Mouse (Mus musculus): ENCODE results near the gene Gins1. TPM values are rescaled to one million over a fixed set of nuclear protein-coding genes. Genes with fewer than 3 reads are reported as not detected.

Gins1 gene
- polyA plus RNA-seq, 1 experiment from 2014 or later: 74.6 TPM

GRCm38 (mm10) chr2:150914781-150915515 lies 9.7 kb downstream of the Gins1 start:
- Histone ChIP-seq H3K36me3 (peaks cover 50% of the 10 kb centered on the region), H3K9ac (replicated peaks) (no peak overlapping the region), H3K27ac (no peak overlapping the region), H3K4me1 (replicated peaks) (peaks cover 2% of the 10 kb centered on the region; the same call in 1 of the 2 replicates), H3K27me3 (no peaks in the 10 kb centered on the region), H3K4me2 (no peak overlapping the region), H3K9me3 (no peaks in the 10 kb centered on the region), H3K4me3 (replicated peaks) (no peak overlapping the region)
- ATAC-seq (ENCODE audit: insufficient number of reproducible peaks, insufficient read depth, low FRiP score, low TSS enrichment, low read depth): no peak
- WGBS: 86% methylated on average over 4 of the region's 4 CpGs

- H3K4me3 ChIP-seq (replicated peaks): no peak overlapping the region
- WGBS: 94% methylated on average over 5 of the region's 5 CpGs
- no peak overlapping the region for H3K4me2 ChIP-seq
- no peak overlapping the region for H3K9ac ChIP-seq (replicated peaks)
- no peaks in the 10 kb centered on the region for H3K27me3 ChIP-seq
- no peak for ATAC-seq (ENCODE audit: insufficient number of reproducible peaks, insufficient read depth, low FRiP score, low TSS enrichment, low read depth)
- H3K27ac ChIP-seq: no peak overlapping the region
- no peaks in the 10 kb centered on the region for H3K9me3 ChIP-seq
- no peaks in the 10 kb centered on the region for H3K4me1 ChIP-seq (replicated peaks)
- H3K36me3 ChIP-seq: peaks cover 50% of the 10 kb centered on the region
Measured at GRCm38 (mm10) chr2:150915786-150916185, 10.6 kb downstream of the Gins1 start.

- Histone ChIP-seq H3K27ac (no peak overlapping the region), H3K4me3 (replicated peaks) (no peak overlapping the region), H3K36me3 (peaks cover 55% of the 10 kb centered on the region), H3K4me2 (no peak overlapping the region), H3K9ac (replicated peaks) (no peak overlapping the region), H3K27me3 (no peaks in the 10 kb centered on the region), H3K4me1 (replicated peaks) (no peaks in the 10 kb centered on the region), H3K9me3 (no peaks in the 10 kb centered on the region)
- ATAC-seq (ENCODE audit: insufficient number of reproducible peaks, insufficient read depth, low FRiP score, low TSS enrichment, low read depth): no peak
- 96% methylated on average over 3 of the region's 3 CpGs for WGBS
Measured at GRCm38 (mm10) chr2:150918720-150919119, 13.5 kb downstream of the Gins1 start.

GRCm38 (mm10) chr2:150920543-150920942 lies 15.3 kb downstream of the Gins1 start:
- ATAC-seq (ENCODE audit: insufficient number of reproducible peaks, insufficient read depth, low FRiP score, low TSS enrichment, low read depth): no peak
- no peak overlapping the region for H3K9ac ChIP-seq (replicated peaks)
- no peak overlapping the region for H3K27ac ChIP-seq
- H3K36me3 ChIP-seq: peaks cover 53% of the 10 kb centered on the region
- no peaks in the 10 kb centered on the region for H3K9me3 ChIP-seq
- no peaks in the 10 kb centered on the region for H3K4me1 ChIP-seq (replicated peaks)
- no peaks in the 10 kb centered on the region for H3K27me3 ChIP-seq
- H3K4me2 ChIP-seq: no peak overlapping the region
- 95% methylated on average over 3 of the region's 3 CpGs for WGBS
- H3K4me3 ChIP-seq (replicated peaks): no peak overlapping the region

- no peaks in the 10 kb centered on the region for H3K4me1 ChIP-seq (replicated peaks)
- H3K27ac ChIP-seq: no peak overlapping the region
- WGBS: 93% methylated on average over 6 of the region's 6 CpGs
- no peak overlapping the region for H3K9ac ChIP-seq (replicated peaks)
- no peak for ATAC-seq (ENCODE audit: insufficient number of reproducible peaks, insufficient read depth, low FRiP score, low TSS enrichment, low read depth)
- H3K4me3 ChIP-seq (replicated peaks): no peak overlapping the region
- no peaks in the 10 kb centered on the region for H3K9me3 ChIP-seq
- peaks cover 54% of the 10 kb centered on the region for H3K36me3 ChIP-seq
- H3K27me3 ChIP-seq: no peaks in the 10 kb centered on the region
- no peak overlapping the region for H3K4me2 ChIP-seq
Measured at GRCm38 (mm10) chr2:150921697-150922096, 16.5 kb downstream of the Gins1 start.

- ATAC-seq (ENCODE audit: insufficient number of reproducible peaks, insufficient read depth, low FRiP score, low TSS enrichment, low read depth): no peak
- H3K27me3 ChIP-seq: no peaks in the 10 kb centered on the region
- H3K9ac ChIP-seq (replicated peaks): no peak overlapping the region
- no peaks in the 10 kb centered on the region for H3K9me3 ChIP-seq
- 90% methylated on average over 4 of the region's 4 CpGs for WGBS
- H3K4me3 ChIP-seq (replicated peaks): no peak overlapping the region
- no peak overlapping the region for H3K4me2 ChIP-seq
- no peak overlapping the region for H3K27ac ChIP-seq
- H3K36me3 ChIP-seq: peaks cover 53% of the 10 kb centered on the region
- no peaks in the 10 kb centered on the region for H3K4me1 ChIP-seq (replicated peaks)
Measured at GRCm38 (mm10) chr2:150922165-150922564, 17.0 kb downstream of the Gins1 start.

- no peak for ATAC-seq (ENCODE audit: insufficient number of reproducible peaks, insufficient read depth, low FRiP score, low TSS enrichment, low read depth)
- peaks cover 53% of the 10 kb centered on the region for H3K36me3 ChIP-seq
Measured at GRCm38 (mm10) chr2:150923026-150923425, 17.8 kb downstream of the Gins1 start.

GRCm38 (mm10) chr2:150923505-150923904 lies 18.3 kb downstream of the Gins1 start:
- WGBS: 83% methylated on average over 7 of the region's 7 CpGs
- Histone ChIP-seq H3K27me3 (no peaks in the 10 kb centered on the region), H3K4me2 (no peak overlapping the region), H3K27ac (no peak overlapping the region), H3K4me1 (replicated peaks) (no peaks in the 10 kb centered on the region), H3K9ac (replicated peaks) (no peak overlapping the region), H3K9me3 (no peaks in the 10 kb centered on the region), H3K4me3 (replicated peaks) (no peak overlapping the region), H3K36me3 (peaks cover 54% of the 10 kb centered on the region)
- no peak for ATAC-seq (ENCODE audit: insufficient number of reproducible peaks, insufficient read depth, low FRiP score, low TSS enrichment, low read depth)

More at GRCm38 (mm10) chr2:150923026-150923425, 17.8 kb downstream of the Gins1 start:
- Histone ChIP-seq H3K4me1 (replicated peaks) (no peaks in the 10 kb centered on the region), H3K27me3 (no peaks in the 10 kb centered on the region), H3K4me3 (replicated peaks) (no peak overlapping the region), H3K9ac (replicated peaks) (no peak overlapping the region), H3K4me2 (no peak overlapping the region), H3K9me3 (no peaks in the 10 kb centered on the region), H3K27ac (no peak overlapping the region)
- WGBS: 80% methylated on average over 3 of the region's 3 CpGs

- Histone ChIP-seq H3K27me3 (no peaks in the 10 kb centered on the region), H3K4me1 (replicated peaks) (no peaks in the 10 kb centered on the region), H3K9ac (replicated peaks) (no peak overlapping the region), H3K27ac (no peak overlapping the region), H3K4me3 (replicated peaks) (no peak overlapping the region), H3K36me3 (peaks cover 75% of the 10 kb centered on the region), H3K4me2 (no peak overlapping the region), H3K9me3 (no peaks in the 10 kb centered on the region)
- ATAC-seq (ENCODE audit: insufficient number of reproducible peaks, insufficient read depth, low FRiP score, low TSS enrichment, low read depth): no peak
- 93% methylated on average over 11 of the region's 11 CpGs for WGBS
Measured at GRCm38 (mm10) chr2:150927038-150927720, 22.0 kb downstream of the Gins1 start.

- ATAC-seq (ENCODE audit: insufficient number of reproducible peaks, insufficient read depth, low FRiP score, low TSS enrichment, low read depth): no peak
- peaks cover 77% of the 10 kb centered on the region for H3K36me3 ChIP-seq
- no peak overlapping the region for H3K27ac ChIP-seq
- H3K9ac ChIP-seq (replicated peaks): no peak overlapping the region
- H3K27me3 ChIP-seq: no peaks in the 10 kb centered on the region
- H3K4me3 ChIP-seq (replicated peaks): no peak overlapping the region
- WGBS: 80% methylated on average over 6 of the region's 6 CpGs
- H3K9me3 ChIP-seq: no peaks in the 10 kb centered on the region
- H3K4me1 ChIP-seq (replicated peaks): no peaks in the 10 kb centered on the region
- no peak overlapping the region for H3K4me2 ChIP-seq
Measured at GRCm38 (mm10) chr2:150929156-150929555, 24.0 kb downstream of the Gins1 start.

GRCm38 (mm10) chr2:150930806-150931205 lies 25.6 kb downstream of the Gins1 start:
- H3K27ac ChIP-seq: no peak overlapping the region
- 74% methylated on average over 3 of the region's 3 CpGs for WGBS
- H3K9ac ChIP-seq (replicated peaks): no peak overlapping the region
- no peak overlapping the region for H3K4me2 ChIP-seq
- H3K4me1 ChIP-seq (replicated peaks): no peaks in the 10 kb centered on the region
- no peaks in the 10 kb centered on the region for H3K9me3 ChIP-seq
- H3K4me3 ChIP-seq (replicated peaks): no peak overlapping the region
- peaks cover 75% of the 10 kb centered on the region for H3K36me3 ChIP-seq
- H3K27me3 ChIP-seq: no peaks in the 10 kb centered on the region
- ATAC-seq (ENCODE audit: insufficient number of reproducible peaks, insufficient read depth, low FRiP score, low TSS enrichment, low read depth): no peak

Data from limb, embryonic 12.5 days (tissue).